Mouse (Mus musculus) layer of hippocampus, postnatal 36 days (tissue): ENCODE measurements around the gene Olfr1. TPM values are rescaled to one million over a fixed set of nuclear protein-coding genes. Genes with fewer than 3 reads are reported as not detected.

Experiments used
- DNase-seq, 2 experiments: peaks; one replicate each; pipeline ENCODE4 v3.0.0; 2022
- total RNA-seq, 2 experiments: library from RNA; stranded (reverse); gene quantifications; 2 replicates each; pipeline ENCODE4 v1.2.3; 2021

Olfr1 gene
- total RNA-seq, result not detected

DNA sequence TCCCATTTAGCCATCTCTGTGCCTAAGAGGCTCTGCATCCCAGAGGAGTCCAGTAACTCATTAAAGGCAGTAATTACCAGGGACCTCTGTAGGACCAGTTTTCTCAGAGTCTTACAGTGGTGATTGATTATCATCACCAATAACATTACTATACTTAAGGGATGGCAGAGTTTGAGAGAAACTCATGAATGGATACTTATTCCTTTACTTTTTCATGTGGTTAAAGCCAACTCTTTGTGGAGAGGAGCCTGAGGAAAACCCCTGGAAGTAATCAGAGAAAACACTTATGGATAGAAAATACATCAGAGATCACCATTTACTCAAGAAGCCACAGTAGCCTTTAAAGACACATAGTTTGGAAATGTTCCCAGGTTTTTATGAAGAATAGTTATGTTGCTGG, at the start of gene Olfr1:
Gene Olfr1, minus strand, starts transcription at position 101 of the 400 bp plus-strand sequence.
- no peak for DNase-seq

DNA sequence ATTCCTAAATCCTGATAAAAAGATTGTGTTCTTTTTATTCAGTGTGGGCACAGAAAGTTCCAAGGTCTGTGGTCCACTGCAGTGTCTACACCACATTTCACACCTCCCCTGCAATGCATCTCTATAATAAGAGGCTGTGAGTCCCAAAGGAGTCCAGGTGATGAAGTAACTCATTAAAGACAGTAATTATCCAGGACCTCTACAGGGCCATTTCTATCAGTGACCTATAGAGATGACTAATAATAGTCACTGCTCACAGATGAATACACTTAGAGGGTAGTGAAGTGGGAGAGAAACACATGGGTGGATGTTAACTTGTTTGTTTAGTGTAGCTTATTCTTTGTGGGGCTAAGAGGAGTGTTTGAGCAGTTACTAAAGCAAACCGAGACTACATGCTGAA, 29.0 kb upstream of the Olfr1 start, which contains the start of gene Olfr378:
Gene Olfr378, minus strand, starts transcription at position 101 of the 400 bp plus-strand sequence.
- no peak for DNase-seq

DNA sequence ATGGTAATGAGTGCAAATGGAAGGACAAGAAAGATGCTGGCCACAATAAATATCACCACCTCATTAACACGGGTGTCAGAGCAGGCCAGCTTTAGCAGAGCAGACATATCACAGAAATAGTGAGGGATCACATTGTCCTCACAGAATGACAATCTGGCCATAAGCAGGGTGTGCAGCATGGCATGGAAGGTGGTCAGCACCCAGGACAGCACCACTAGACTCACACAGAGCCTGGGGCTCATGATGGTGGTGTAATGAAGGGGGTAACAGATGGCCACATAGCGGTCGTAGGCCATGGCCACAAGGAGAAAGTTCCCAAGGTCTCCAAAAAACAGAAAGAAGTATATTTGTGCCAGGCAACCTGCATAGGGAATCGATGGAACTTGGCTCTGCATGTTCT, 4.0 kb downstream of the Olfr1 start:
- DNase-seq, result no peak

DNA sequence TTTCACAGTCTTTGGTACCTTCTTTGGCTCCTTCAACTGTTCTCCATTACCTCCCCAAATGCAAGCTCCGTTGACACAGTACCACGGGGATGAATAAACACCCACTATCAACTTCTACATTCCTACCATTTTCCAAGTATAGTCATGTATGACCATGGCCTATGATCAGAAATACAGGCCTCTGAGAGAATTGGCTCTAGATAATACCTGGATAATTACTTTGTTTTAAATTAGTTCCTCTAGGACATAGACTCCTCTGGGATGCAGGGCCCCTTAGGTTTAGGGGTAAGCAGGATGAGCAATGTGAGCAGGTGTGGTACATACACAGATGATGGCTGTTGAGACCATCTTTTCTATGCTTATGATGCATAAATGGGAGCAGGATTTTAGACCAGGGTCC, 28.5 kb downstream of the Olfr1 start, which contains the start of gene Olfr376:
Gene Olfr376, plus strand, starts transcription at position 301 of the 400 bp plus-strand sequence.
- no peak for DNase-seq

DNA sequence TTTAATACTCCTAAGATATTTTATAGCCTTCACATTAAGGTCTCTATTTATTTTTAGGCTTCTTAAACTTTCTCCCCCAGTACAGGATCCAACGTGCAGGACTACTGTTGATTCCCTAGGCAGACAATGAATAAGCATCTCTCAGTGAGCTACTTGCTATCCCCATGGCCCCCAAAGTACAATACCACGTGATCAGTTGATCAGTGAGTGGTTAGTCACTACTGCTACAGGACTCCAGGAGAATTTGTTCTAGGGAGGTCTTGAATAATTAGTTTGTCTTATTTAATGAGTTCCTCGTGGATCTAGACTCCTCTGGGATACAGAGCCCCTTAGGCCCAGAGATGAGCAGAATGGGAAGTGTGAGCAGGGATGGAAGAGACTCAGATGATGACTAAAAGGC, 48.9 kb downstream of the Olfr1 start, which contains the start of gene Olfr20:
Gene Olfr20, plus strand, starts transcription at position 301 of the 400 bp plus-strand sequence.
- no peak for DNase-seq

Other genes with a start within 250 kb of the Olfr1 start
- gene P2rx5, start 239.2 kb downstream of the Olfr1 start, total RNA-seq, result 1 to 10 TPM; 2.3 to 3.4 TPM
- 10 to 100 TPM; 51.5 to 59.7 TPM for gene Emc6, start 222.6 kb downstream of the Olfr1 start, total RNA-seq
- gene Tax1bp3, start 222.5 kb downstream of the Olfr1 start, total RNA-seq, result 10 to 100 TPM; 10.9 to 11.2 TPM
- gene Ctns, start 200.6 kb downstream of the Olfr1 start, total RNA-seq, result 10 to 100 TPM; 21.2 to 24.8 TPM
- gene Shpk, start 200.2 kb downstream of the Olfr1 start, total RNA-seq, result 1 to 10 TPM; 3.4 to 3.5 TPM
- gene Trpv1, start 165.3 kb downstream of the Olfr1 start, total RNA-seq, result under 1 TPM in 1 of 2 experiments, not detected in 1; 0.17 TPM
- under 1 TPM; 0.25 to 0.38 TPM for gene Trpv3, start 132.2 kb downstream of the Olfr1 start, total RNA-seq
- 10 to 100 TPM; 11.9 to 14.4 TPM for gene Aspa, start 70.0 kb downstream of the Olfr1 start, total RNA-seq
- not detected for gene Gm49340, start 69.9 kb downstream of the Olfr1 start, total RNA-seq
- not detected for gene Spata22, start 69.9 kb downstream of the Olfr1 start, total RNA-seq
- gene Olfr20, start 48.8 kb downstream of the Olfr1 start, total RNA-seq, result not detected
- not detected for gene Olfr376, start 28.4 kb downstream of the Olfr1 start, total RNA-seq
- not detected for gene Olfr378, start 28.9 kb upstream of the Olfr1 start, total RNA-seq
- gene Olfr380, start 57.9 kb upstream of the Olfr1 start, total RNA-seq, result not detected
- not detected for gene Olfr381, start 92.0 kb upstream of the Olfr1 start, total RNA-seq
- gene Olfr382, start 117.6 kb upstream of the Olfr1 start, total RNA-seq, result not detected
- not detected for gene Olfr385, start 193.4 kb upstream of the Olfr1 start, total RNA-seq
- not detected for gene Olfr384, start 199.0 kb upstream of the Olfr1 start, total RNA-seq